Mouse (Mus musculus) spleen, adult 12 weeks (tissue): ENCODE measurements around the gene Slf2.

Experiments
- DNase-seq: peaks from one replicate; pipeline ENCODE4 v3.0.0; 2022; ENCODE audit warnings: low spot score

The Slf2 gene

GRCm38 (mm10) chr19:44930744-44931453, at the start of gene Slf2:
Slf2 (plus strand) TSS chr19:44931151.
- peak; percentile 95 for DNase-seq

GRCm38 (mm10) chr19:44882552-44883024, 48.4 kb upstream of the Slf2 start:
- no peak for DNase-seq

GRCm38 (mm10) chr19:44884331-44884730, 46.6 kb upstream of the Slf2 start:
- no peak for DNase-seq

- DNase-seq, result no peak
Observed at GRCm38 (mm10) chr19:44886475-44886874, 44.5 kb upstream of the Slf2 start.

GRCm38 (mm10) chr19:44887679-44888235, 43.2 kb upstream of the Slf2 start:
- peak; percentile 7 for DNase-seq

GRCm38 (mm10) chr19:44889548-44889947, 41.4 kb upstream of the Slf2 start:
- no peak for DNase-seq

GRCm38 (mm10) chr19:44891446-44891845, 39.5 kb upstream of the Slf2 start:
- DNase-seq, result no peak

GRCm38 (mm10) chr19:44893231-44893871, 37.6 kb upstream of the Slf2 start:
- DNase-seq, result no peak

GRCm38 (mm10) chr19:44895245-44895644, 35.7 kb upstream of the Slf2 start:
- DNase-seq, result no peak

GRCm38 (mm10) chr19:44896450-44896849, 34.5 kb upstream of the Slf2 start:
- DNase-seq, result no peak

- no peak for DNase-seq
Observed at GRCm38 (mm10) chr19:44897521-44897920, 33.4 kb upstream of the Slf2 start.

- no peak for DNase-seq
Observed at GRCm38 (mm10) chr19:44898646-44899045, 32.3 kb upstream of the Slf2 start.

GRCm38 (mm10) chr19:44899104-44899793, 31.7 kb upstream of the Slf2 start:
- no peak for DNase-seq

GRCm38 (mm10) chr19:44899947-44900773, 30.8 kb upstream of the Slf2 start:
- no peak for DNase-seq

GRCm38 (mm10) chr19:44901047-44901446, 29.9 kb upstream of the Slf2 start:
- no peak for DNase-seq

GRCm38 (mm10) chr19:44902324-44902723, 28.6 kb upstream of the Slf2 start:
- no peak for DNase-seq

GRCm38 (mm10) chr19:44903343-44904000, 27.5 kb upstream of the Slf2 start:
- DNase-seq, result no peak

GRCm38 (mm10) chr19:44904141-44904720, 26.7 kb upstream of the Slf2 start:
- DNase-seq, result no peak

GRCm38 (mm10) chr19:44905316-44905715, 25.6 kb upstream of the Slf2 start:
- DNase-seq, result no peak

GRCm38 (mm10) chr19:44907851-44908690, 22.9 kb upstream of the Slf2 start:
- DNase-seq, result no peak
